Mouse (Mus musculus) lung, adult 18-20 months (tissue): ENCODE data around the gene Kif4.

Experiments
- DNase-seq, 2 experiments: peaks; one replicate each; pipeline ENCODE4 v3.0.0; 2022; ENCODE audit warnings: mixed read lengths in 2 of 2

The Kif4 gene

GRCm38 (mm10) chrX:100734359-100734758, 108.8 kb downstream of the Kif4 start:
- DNase-seq: no peak

- peak; percentile 52 to 69 for DNase-seq
These were observed 113.4 kb downstream of the Kif4 start for GRCm38 (mm10) chrX:100738918-100739317.

DNA sequence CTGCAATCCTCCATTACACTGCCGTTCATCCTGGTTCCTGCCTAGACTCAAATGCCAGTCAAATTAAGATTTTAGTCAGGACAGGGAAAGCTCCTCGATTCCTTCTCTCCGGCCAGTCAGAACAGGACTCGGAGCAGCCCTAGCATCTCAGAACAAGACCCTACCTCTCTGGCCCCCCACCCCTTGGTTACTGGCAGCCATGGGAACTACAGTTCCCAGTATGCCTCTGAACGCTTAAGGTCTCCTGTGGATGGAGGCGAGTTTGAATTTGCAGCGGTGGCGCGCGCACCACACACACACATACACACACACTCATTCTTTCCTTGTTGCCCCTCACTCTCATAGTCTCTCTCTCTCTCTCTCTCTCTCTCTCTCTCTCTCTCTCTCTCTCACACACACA, 113.9 kb downstream of the Kif4 start:
- DNase-seq: no peak

DNA sequence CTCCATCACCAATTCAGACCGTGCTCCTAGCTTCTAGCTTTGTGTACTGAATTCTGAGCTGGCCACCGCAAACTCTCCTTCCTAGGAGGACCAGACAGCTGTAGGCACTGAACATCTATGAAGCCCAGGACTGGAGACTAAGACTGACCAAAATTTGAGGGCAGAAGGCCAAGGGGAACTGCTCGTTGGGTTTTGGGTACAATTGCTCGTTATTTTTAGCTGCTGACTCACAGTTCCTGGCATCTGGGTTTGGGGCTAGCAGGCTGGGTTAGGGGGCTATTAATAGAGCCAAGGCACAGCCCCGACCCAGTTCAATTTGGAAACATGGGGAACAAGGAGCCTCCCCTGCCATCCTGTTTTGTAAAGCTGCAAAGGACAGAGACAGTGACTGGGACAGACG, 115.2 kb downstream of the Kif4 start:
- no peak for DNase-seq

GRCm38 (mm10) chrX:100741940-100742339, 116.4 kb downstream of the Kif4 start:
- peak; percentile 22 to 54 for DNase-seq

DNA sequence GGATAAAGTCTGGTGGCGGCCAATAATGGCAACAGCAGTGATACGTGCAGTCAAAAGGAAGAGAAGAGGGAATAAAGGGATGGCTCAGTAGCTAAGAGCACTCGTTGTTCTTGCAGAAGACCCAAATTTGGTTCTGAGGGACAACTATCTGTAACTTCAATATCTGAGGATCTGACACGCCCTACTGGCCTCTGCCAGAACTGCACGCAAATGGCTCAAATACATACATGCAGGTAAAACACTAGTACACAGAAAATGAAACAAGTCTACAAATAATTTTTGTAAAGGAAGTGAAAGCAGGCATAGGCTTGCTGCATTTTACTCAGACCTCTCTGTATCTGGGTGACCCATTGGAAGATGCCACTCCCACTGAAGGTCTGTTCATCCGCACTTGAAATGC, 140.3 kb downstream of the Kif4 start:
- DNase-seq: no peak

DNA sequence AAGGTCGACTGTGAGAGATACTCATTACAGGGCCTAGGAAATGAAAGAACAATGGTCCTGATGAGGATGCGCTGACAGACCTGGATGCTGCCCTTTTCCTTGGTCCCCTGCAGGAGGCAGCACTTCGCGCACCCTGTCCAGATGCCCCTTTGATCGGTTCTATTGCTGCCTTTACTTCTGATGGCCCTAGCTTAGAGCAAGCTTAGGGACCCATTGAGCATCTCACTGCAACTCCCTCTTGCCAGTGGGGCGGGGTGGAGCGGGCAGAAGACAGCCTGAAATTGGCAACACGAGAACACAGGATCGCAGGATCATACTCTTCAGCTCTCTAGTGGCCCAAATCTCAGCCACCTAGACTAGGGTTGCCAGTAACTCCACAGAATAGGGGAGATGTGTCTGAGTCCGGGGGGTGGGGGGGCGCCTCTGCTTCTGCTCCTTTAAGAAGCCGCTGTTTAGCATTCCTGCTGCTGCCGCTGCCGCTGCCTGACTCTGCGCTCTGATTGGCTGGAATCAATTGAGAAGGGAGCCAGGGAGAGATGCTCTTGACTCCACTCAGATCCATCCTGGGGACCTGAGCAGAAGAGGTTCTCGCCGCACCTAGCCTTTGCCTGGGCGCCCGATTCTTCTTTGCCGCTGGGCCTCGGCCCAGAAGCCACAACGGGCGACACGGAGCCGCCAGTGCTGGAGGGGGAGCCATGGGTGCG, 141.8 kb downstream of the Kif4 start, which contains the start of gene Dlg3:
TSS of gene Dlg3 (plus strand) at position 542 of the 704 bp plus-strand sequence.
- DNase-seq: no peak

GRCm38 (mm10) chrX:100767885-100768626, 142.5 kb downstream of the Kif4 start:
- no peak for DNase-seq

GRCm38 (mm10) chrX:100769281-100769680, 143.7 kb downstream of the Kif4 start:
- DNase-seq: no peak

DNA sequence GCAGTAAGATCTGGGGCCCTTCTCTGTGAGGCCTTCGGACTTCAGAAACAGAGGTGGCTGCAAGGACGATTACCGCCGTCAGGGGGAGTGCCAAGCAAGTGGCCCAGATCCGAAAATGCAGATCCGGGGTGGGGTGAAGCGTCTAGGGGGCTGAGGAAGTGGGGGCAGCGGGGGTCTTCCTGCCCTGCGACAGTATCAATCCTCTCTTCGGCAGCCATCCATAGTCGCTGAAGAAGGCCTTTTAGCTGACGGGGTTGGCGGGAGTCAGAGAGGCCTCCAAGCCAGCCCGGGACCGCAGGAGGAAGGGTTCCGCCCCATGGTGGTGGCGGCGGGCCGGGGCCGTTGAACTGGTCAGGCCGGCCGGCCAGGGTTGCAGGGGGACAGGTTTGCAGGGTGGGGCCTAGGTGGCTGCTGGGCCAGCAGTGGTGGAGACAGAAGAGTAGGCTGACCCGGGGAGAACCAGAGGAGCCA, 148.8 kb downstream of the Kif4 start:
- peak; percentile 74 to 77 for DNase-seq

- peak; percentile 14 to 20 for DNase-seq
These were observed 149.9 kb downstream of the Kif4 start for GRCm38 (mm10) chrX:100775405-100775804.

GRCm38 (mm10) chrX:100776494-100776893, 151.0 kb downstream of the Kif4 start:
- peak; percentile 27 to 39 for DNase-seq
